Mouse (Mus musculus): ENCODE data around the gene Fras1.

DNA sequence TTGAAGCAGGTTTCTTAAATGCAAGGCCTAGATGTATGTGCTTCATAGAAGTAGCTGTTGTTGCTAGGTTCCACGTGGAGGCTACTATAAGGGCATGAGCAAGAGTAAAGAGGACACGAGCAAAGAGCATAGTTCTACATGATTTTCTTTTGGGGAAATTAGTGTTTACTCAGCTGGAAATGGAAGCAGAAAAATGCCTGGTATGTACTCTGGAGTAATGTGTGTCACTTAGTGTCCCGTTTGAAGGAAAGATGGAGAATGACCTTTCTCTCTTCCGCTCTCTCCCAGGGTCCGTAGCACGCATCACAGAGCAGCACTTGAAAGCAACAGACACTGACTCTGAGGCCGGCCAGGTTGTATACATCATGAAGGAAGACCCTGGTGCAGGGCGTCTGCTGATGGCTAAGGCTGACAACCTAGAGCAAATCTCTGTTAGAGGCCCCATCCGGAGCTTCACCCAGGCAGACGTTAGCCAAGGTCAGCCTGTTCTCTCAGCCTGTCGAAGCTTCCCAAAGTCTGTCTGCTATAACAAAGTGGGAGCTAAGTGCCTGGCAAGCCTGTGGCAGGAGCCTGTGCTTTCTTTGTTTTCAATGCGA lies 338.4 kb downstream of the Fras1 start:
- TF ChIP-seq CTCF (IDR thresholded peaks at IDR 0.05; ENCODE audit: low read depth, low read length) (no peak), POLR2A (IDR thresholded peaks at IDR 0.05; ENCODE audit: insufficient read depth, low read length) (no peak)

All from ES-Bruce4 (cell line).